Mouse (Mus musculus) CH12.LX (cell line): ENCODE results near the gene Alkbh4. TPM values are rescaled to one million over a fixed set of nuclear protein-coding genes. Genes with fewer than 3 reads are reported as not detected.

Experiments
- DNase-seq: peaks from one replicate; pipeline ENCODE4 v3.0.0-alpha.2; 2013; ENCODE audit errors: extremely low read depth
- H3K27ac ChIP-seq: 2 replicates; pipeline ENCODE4 v1.5.1; 2012; ENCODE audit warnings: low read depth, mild to moderate bottlenecking, control low read depth, moderate library complexity; ENCODE audit not compliant: insufficient read depth
- H3K27me3 ChIP-seq: replicated peaks from 2 replicates; pipeline ENCODE3; 2012; ENCODE audit warnings: inconsistent platforms
- H3K36me3 ChIP-seq, 2 experiments: replicated peaks in 1 of 2; 2 replicates each; pipeline versions ENCODE3 to v1.6.1; 2012; ENCODE audit warnings: inconsistent platforms in 1 of 2, low read length in 1 of 2, mild to moderate bottlenecking in 1 of 2, mixed read lengths in 1 of 2, moderate library complexity in 1 of 2; ENCODE audit not compliant: control insufficient read depth in 1 of 2, insufficient read depth in 1 of 2
- H3K4me1 ChIP-seq, 2 experiments: 2 replicates each; pipeline ENCODE4 v1.6.1; 2012; ENCODE audit warnings: inconsistent platforms in 1 of 2, moderate library complexity in 1 of 2; ENCODE audit not compliant: insufficient read depth in 2 of 2, control insufficient read depth in 1 of 2
- H3K4me2 ChIP-seq: 2 replicates; pipeline ENCODE4 v1.6.1; 2012; ENCODE audit warnings: low read depth, mild to moderate bottlenecking, control low read depth; ENCODE audit not compliant: poor library complexity, insufficient read depth, severe bottlenecking
- H3K4me3 ChIP-seq, 3 experiments: fragments of 150-350 bp in 1 of 3; sonication (generic) in 1 of 3; replicated peaks in 1 of 3; 2 replicates each; pipeline versions ENCODE3 to v1.5.1; 2011 to 2012; ENCODE audit warnings: low read depth in 2 of 3, low read length in 2 of 3, mild to moderate bottlenecking in 2 of 3, moderate library complexity in 2 of 3, control low read depth in 1 of 3, improper control_type of control experiment in 1 of 3, inconsistent platforms in 1 of 3, mixed read lengths in 1 of 3; ENCODE audit not compliant: poor library complexity in 1 of 3
- H3K79me2 ChIP-seq: replicated peaks from 2 replicates; pipeline ENCODE4 v1.6.1; 2012; ENCODE audit warnings: mild to moderate bottlenecking, moderate library complexity; ENCODE audit not compliant: control insufficient read depth, poor library complexity, insufficient read depth, severe bottlenecking; ENCODE audit errors: extremely low read depth
- H3K9ac ChIP-seq: 2 replicates; pipeline ENCODE4 v1.6.1; 2012; ENCODE audit warnings: low read depth, mild to moderate bottlenecking, control low read depth, moderate library complexity; ENCODE audit not compliant: insufficient read depth
- H3K9me3 ChIP-seq: replicated peaks from 2 replicates; pipeline ENCODE3; 2012; ENCODE audit warnings: low read length, inconsistent platforms, mixed read lengths
- BHLHE40 ChIP-seq: IDR thresholded peaks from 2 replicates; pipeline ENCODE4 v1.6.1; 2011; ENCODE audit warnings: mild to moderate bottlenecking, low read depth, low read length, improper control_type of control experiment
- CTCF ChIP-seq, 2 experiments: IDR thresholded peaks in 1 of 2; conservative IDR thresholded peaks in 1 of 2; 2 replicates each; pipeline ENCODE4 v1.5.1; 2011 to 2012; ENCODE audit warnings: low read depth in 2 of 2, low read length in 2 of 2, improper control_type of control experiment in 1 of 2, inconsistent platforms in 1 of 2, mild to moderate bottlenecking in 1 of 2, moderate library complexity in 1 of 2
- ELF1 ChIP-seq: IDR thresholded peaks from 2 replicates; pipeline ENCODE4 v1.6.1; 2014; ENCODE audit warnings: low read depth, mild to moderate bottlenecking, inconsistent platforms, low read length, improper control_type of control experiment
- HCFC1 ChIP-seq: IDR thresholded peaks from 2 replicates; pipeline ENCODE4 v1.6.1; 2012; ENCODE audit warnings: low read depth, mild to moderate bottlenecking, inconsistent platforms, low read length, improper control_type of control experiment
- JUN ChIP-seq: IDR thresholded peaks from 2 replicates; pipeline ENCODE4 v1.6.1; 2011; ENCODE audit warnings: low read depth, mild to moderate bottlenecking, low read length, improper control_type of control experiment, moderate library complexity; ENCODE audit not compliant: insufficient read depth
- KAT2A ChIP-seq: IDR thresholded peaks from 2 replicates; pipeline ENCODE4 v1.6.1; 2012; ENCODE audit warnings: low read length, improper control_type of control experiment, inconsistent platforms; ENCODE audit not compliant: insufficient replicate concordance
- MAFK ChIP-seq: IDR thresholded peaks from 2 replicates; pipeline ENCODE4 v1.6.1; 2011; ENCODE audit warnings: low read length, improper control_type of control experiment; ENCODE audit not compliant: insufficient replicate concordance
- MAX ChIP-seq: IDR thresholded peaks from 2 replicates; pipeline ENCODE4 v1.6.1; 2011; ENCODE audit warnings: low read length, improper control_type of control experiment
- MEF2A ChIP-seq: IDR thresholded peaks from 2 replicates; pipeline ENCODE4 v1.6.1; 2014; ENCODE audit warnings: low read depth, mild to moderate bottlenecking, inconsistent platforms, low read length, improper control_type of control experiment, borderline replicate concordance
- NRF1 ChIP-seq: IDR thresholded peaks from 2 replicates; pipeline ENCODE4 v1.6.1; 2014; ENCODE audit warnings: low read depth, mild to moderate bottlenecking, inconsistent platforms, low read length, improper control_type of control experiment, moderate library complexity
- RAD21 ChIP-seq: IDR thresholded peaks from 2 replicates; pipeline ENCODE4 v1.6.1; 2011; ENCODE audit warnings: low read depth, mild to moderate bottlenecking, low read length, improper control_type of control experiment, moderate library complexity
- RCOR1 ChIP-seq: conservative IDR thresholded peaks from 2 replicates; pipeline ENCODE4 v1.6.1; 2012; ENCODE audit warnings: low read depth, mild to moderate bottlenecking, inconsistent platforms, low read length, improper control_type of control experiment
- SMC3 ChIP-seq: IDR thresholded peaks from 2 replicates; pipeline ENCODE4 v1.6.1; 2011; ENCODE audit warnings: low read depth, low read length, improper control_type of control experiment
- ZNF384 ChIP-seq: IDR thresholded peaks from 2 replicates; pipeline ENCODE4 v1.6.1; 2012; ENCODE audit warnings: low read depth, low read length, improper control_type of control experiment, inconsistent platforms
- dilution Hi-C: fragments of 300-500 bp; cut with MboI; formaldehyde crosslinking; loops from 2 replicates; pipeline ENCODE4 v1.14.3; 2020; ENCODE audit warnings: low sequenced_read_pairs; ENCODE audit not compliant: extremely low pct_unique_long_range_greater_than_20kb, extremely low pct_ligation_motif_present
- in situ Hi-C: fragments of 300-500 bp; cut with MboI; formaldehyde crosslinking; loops from 3 replicates; pipeline ENCODE4 v1.14.3; 2019; ENCODE audit warnings: low sequenced_read_pairs, low pct_ligation_motif_present, low pct_unique_long_range_greater_than_20kb, mixed read lengths
- polyA plus RNA-seq: library from polyadenylated mRNA; unstranded; fragments of >175 nt; gene quantifications from 2 replicates; pipeline ENCODE4 v1.2.1, GENCODE M21; 2012; ENCODE audit warnings: low read depth; ENCODE audit not compliant: insufficient read length
- total RNA-seq, 2 experiments: library from RNA; depleted of rRNA; stranded (reverse); fragments of 300-350 nt in 1 of 2; fragments of >200 nt in 1 of 2; gene quantifications; 2 replicates each; pipeline ENCODE4 v1.2.3; 2012 to 2014

Alkbh4 gene
- total and polyA plus RNA-seq, 3 experiments = 12.2 to 15.9 (median 12.9) TPM

- Histone ChIP-seq H3K9me3 (peaks cover 9% of the 10 kb centered on the region), H3K36me3 (no peaks in the 10 kb centered on the region), H3K4me1 (no peaks in the 10 kb centered on the region), H3K27ac (no peak overlapping the region), H3K79me2 (no peaks in the 10 kb centered on the region), H3K4me2 (no peak overlapping the region), H3K27me3 (peaks cover 70% of the 10 kb centered on the region), H3K4me3 (no peak overlapping the region)
- in situ Hi-C loops (no loop called here), dilution Hi-C loops (no loop called here)
- DNase-seq = no peak
- TF ChIP-seq CTCF (conservative IDR thresholded peaks at IDR 0.05 in 1 of 2, IDR thresholded peaks at IDR 0.05 in 1 of 2; ENCODE audit: low read depth in 2 of 2, low read length in 2 of 2) (peak; percentile 17 to 62; a peak in 2 of 4 replicates), NRF1 (peak; percentile 64), BHLHE40 (peak; percentile 97), MAX (peak; percentile 58; the same call in 1 of the 2 replicates), RCOR1 (no peak), ZNF384 (no peak), RAD21 (peak; percentile 13), MAFK (no peak), ELF1 (no peak), MEF2A (no peak), SMC3 (peak; percentile 61)
- TF ChIP-seq, all 38 proteins: peak for 6
- H3K9ac ChIP-seq = no peak overlapping the region
Observed at GRCm38 (mm10) chr5:136102099-136102820, 33.7 kb upstream of the Alkbh4 start.

- Histone ChIP-seq H3K27ac (no peak overlapping the region), H3K36me3 (no peaks in the 10 kb centered on the region), H3K27me3 (peaks cover 67% of the 10 kb centered on the region), H3K9me3 (peaks cover 9% of the 10 kb centered on the region), H3K4me2 (no peak overlapping the region), H3K79me2 (no peaks in the 10 kb centered on the region), H3K9ac (no peak overlapping the region), H3K4me1 (peaks cover 2 to 8% of the 10 kb centered on the region in 2 experiments; a peak in 3 of 4 replicates), H3K4me3 (no peak overlapping the region)
- TF ChIP-seq HCFC1 (no peak), JUN (no peak), CTCF (conservative IDR thresholded peaks at IDR 0.05 in 1 of 2, IDR thresholded peaks at IDR 0.05 in 1 of 2; ENCODE audit: low read depth in 2 of 2, low read length in 2 of 2) (peak; percentile 34 to 60; a peak in 3 of 4 replicates), KAT2A (no peak)
- dilution Hi-C loops (no loop called here), in situ Hi-C loops (no loop called here)
- DNase-seq = peak; percentile 37
Observed at GRCm38 (mm10) chr5:136104511-136104910, 31.4 kb upstream of the Alkbh4 start.
